Mouse (Mus musculus) embryonic stem cell, embryonic (primary cell): ENCODE data around the gene Gm7030.
"Not testable (repeated sequence)": the region's sequence is repeated elsewhere in the genome, so short reads cannot be mapped to it uniquely, and the experiment has no call there.

Experiments
- CTCF ChIA-PET, 4 experiments: fragments of 300-600 bp in 2 of 4; fragments of 350-600 bp in 2 of 4; sonication (Branson Sonifier 250); formaldehyde crosslinking; loops; one replicate each; lab custom pipeline; 2022; ENCODE audit warnings: inconsistent platforms in 2 of 4; lab: Charles Lee
- POLR2A ChIA-PET, 4 experiments: fragments of 300-600 bp in 2 of 4; fragments of 350-600 bp in 2 of 4; sonication (Branson Sonifier 250); formaldehyde crosslinking; loops; one replicate each; lab custom pipeline; 2022; ENCODE audit warnings: antibody characterized with exemption in 4 of 4, inconsistent platforms in 1 of 4; lab: Charles Lee

Gm7030 gene

GRCm38 (mm10) chr17:36146937-36147336 lies 17.7 kb upstream of the Gm7030 start:
- POLR2A ChIA-PET, result interaction anchor here in 1 of 4 experiments (0.7 to 3.8 kb wide), 11 partner anchors 8 to 50 kb away, joined by 3 to 17 read pairs (median 4); partner anchors contain the start of gene Gm8909
- CTCF ChIA-PET, result interaction anchor here in 1 of 4 experiments (0.7 kb wide), 1 partner anchor 61 kb away, joined by 7 read pairs; no protein-coding TSS in a partner anchor

GRCm38 (mm10) chr17:36145861-36146156 lies 16.6 kb upstream of the Gm7030 start:
- POLR2A ChIA-PET, result interaction anchor here in 2 of 4 experiments (0.8 to 3.8 kb wide), 4 partner anchors 9 to 59 kb away, joined by 3 to 17 read pairs (median 10); no protein-coding TSS in a partner anchor
- CTCF ChIA-PET, result not testable (repeated sequence)

- POLR2A ChIA-PET, result interaction anchor here in 2 of 4 experiments (0.6 to 2.1 kb wide), 8 partner anchors 10 to 780 kb away, joined by 3 to 13 read pairs (median 4); no protein-coding TSS in a partner anchor
- CTCF ChIA-PET, result no interaction called here
These were observed 16.1 kb upstream of the Gm7030 start for GRCm38 (mm10) chr17:36145111-36145860.

GRCm38 (mm10) chr17:36136299-36136848 lies 7.1 kb upstream of the Gm7030 start:
- POLR2A ChIA-PET, result interaction anchor here in 2 of 4 experiments (0.6 to 1.4 kb wide), 3 partner anchors 72 to 660 kb away, joined by 3 to 11 read pairs (median 3); no protein-coding TSS in a partner anchor
- CTCF ChIA-PET, result interaction anchor here in 3 of 4 experiments (0.7 to 4.6 kb wide), 4 partner anchors 18 to 76 kb away, joined by 3 to 54 read pairs (median 4); no protein-coding TSS in a partner anchor

- ChIA-PET POLR2A (interaction anchor here in 3 of 4 experiments (0.6 to 1.4 kb wide), 4 partner anchors 71 to 659 kb away, joined by 3 to 11 read pairs (median 4); no protein-coding TSS in a partner anchor), CTCF (interaction anchor here in 3 of 4 experiments (1.2 to 4.6 kb wide), 4 partner anchors 72 to 75 kb away, joined by 3 to 54 read pairs (median 6); no protein-coding TSS in a partner anchor)
These were observed 6.4 kb upstream of the Gm7030 start for GRCm38 (mm10) chr17:36135421-36136231.

GRCm38 (mm10) chr17:36131516-36132265 lies 2.5 kb upstream of the Gm7030 start:
- CTCF ChIA-PET, result interaction anchor here (0.7 to 3.5 kb wide), 7 partner anchors 62 to 307 kb away, joined by 3 to 37 read pairs (median 3); partner anchors contain the start of gene Dhx16 (in 1 of the 4)
- POLR2A ChIA-PET, result interaction anchor here in 3 of 4 experiments (0.6 to 2.0 kb wide), 6 partner anchors 10 to 72 kb away, joined by 3 to 9 read pairs (median 4); no protein-coding TSS in a partner anchor

GRCm38 (mm10) chr17:36128525-36128924 lies 700 bp downstream of the Gm7030 start:
- POLR2A ChIA-PET, CTCF ChIA-PET: not testable (repeated sequence)

GRCm38 (mm10) chr17:36124111-36124510 lies 5.1 kb downstream of the Gm7030 start:
- CTCF ChIA-PET, result interaction anchor here in 2 of 4 experiments (0.6 to 1.1 kb wide), 2 partner anchors 130 to 342 kb away, joined by 4 read pairs; no protein-coding TSS in a partner anchor
- POLR2A ChIA-PET, result interaction anchor here in 1 of 4 experiments (0.6 kb wide), 1 partner anchor 375 kb away, joined by 3 read pairs; no protein-coding TSS in a partner anchor

GRCm38 (mm10) chr17:36121352-36122020 lies 7.7 kb downstream of the Gm7030 start, which contains the start of gene Gm19684:
Gene Gm19684 (plus strand): TSS chr17:36121678.
- CTCF ChIA-PET, result interaction anchor here in 3 of 4 experiments (1.0 to 1.7 kb wide), 3 partner anchors 60 to 128 kb away, joined by 3 to 6 read pairs (median 3); no protein-coding TSS in a partner anchor

GRCm38 (mm10) chr17:36120839-36121238 lies 8.4 kb downstream of the Gm7030 start:
- POLR2A ChIA-PET, result not testable (repeated sequence)
- CTCF ChIA-PET, result interaction anchor here in 1 of 4 experiments (1.7 kb wide), 1 partner anchor 60 kb away, joined by 6 read pairs; no protein-coding TSS in a partner anchor

More at GRCm38 (mm10) chr17:36121352-36122020, 7.7 kb downstream of the Gm7030 start, which contains the start of gene Gm19684:
- POLR2A ChIA-PET, result interaction anchor here in 1 of 4 experiments (1.3 kb wide), 1 partner anchor 27 kb away, joined by 3 read pairs; no protein-coding TSS in a partner anchor

- ChIA-PET CTCF (interaction anchor here in 2 of 4 experiments (0.6 to 1.0 kb wide), 3 partner anchors 9 to 120 kb away, joined by 3 to 7 read pairs (median 3); no protein-coding TSS in a partner anchor), POLR2A (interaction anchor here in 2 of 4 experiments (0.7 to 1.0 kb wide), 2 partner anchors 24 to 72 kb away, joined by 3 read pairs; no protein-coding TSS in a partner anchor)
These were observed 12.7 kb downstream of the Gm7030 start for GRCm38 (mm10) chr17:36116545-36116944.

- ChIA-PET POLR2A (interaction anchor here in 1 of 4 experiments (0.6 kb wide), 1 partner anchor 48 kb away, joined by 3 read pairs; no protein-coding TSS in a partner anchor), CTCF (interaction anchor here (0.6 to 2.1 kb wide), 23 partner anchors 8 to 530 kb away, joined by 3 to 9 read pairs (median 3); partner anchors contain the start of genes Gm6034 (in 1 of the 4) and H2-T22 (in 1 of the 4))
These were observed 15.1 kb downstream of the Gm7030 start for GRCm38 (mm10) chr17:36113979-36114593.

- CTCF ChIA-PET, result interaction anchor here in 1 of 4 experiments (1.2 to 2.9 kb wide), 4 partner anchors 18 to 118 kb away, joined by 3 to 9 read pairs (median 4); no protein-coding TSS in a partner anchor
- POLR2A ChIA-PET, result not testable (repeated sequence)
These were observed 17.7 kb downstream of the Gm7030 start for GRCm38 (mm10) chr17:36111510-36111868.

GRCm38 (mm10) chr17:36110641-36111509 lies 18.4 kb downstream of the Gm7030 start:
- ChIA-PET CTCF (interaction anchor here (0.6 to 2.9 kb wide), 11 partner anchors 14 to 173 kb away, joined by 3 to 9 read pairs (median 3); no protein-coding TSS in a partner anchor), POLR2A (interaction anchor here in 1 of 4 experiments (0.6 kb wide), 1 partner anchor 218 kb away, joined by 4 read pairs; no protein-coding TSS in a partner anchor)
